Mouse (Mus musculus) embryonic fibroblast, embryonic 13.5 days (primary cell): ENCODE results near the gene Neo1.

Source experiments
- CTCF ChIP-seq: IDR thresholded peaks from 2 replicates; pipeline ENCODE4 v1.5.1; 2011; ENCODE audit warnings: mild to moderate bottlenecking, control low read depth, low read length, moderate library complexity, borderline replicate concordance; ENCODE audit not compliant: insufficient read depth
- POLR2A ChIP-seq: IDR thresholded peaks from 2 replicates; pipeline ENCODE4 v1.6.1; 2011; ENCODE audit warnings: low read depth, mild to moderate bottlenecking, control low read depth, low read length, moderate library complexity

- TF ChIP-seq CTCF (no peak), POLR2A (no peak)
Measured at GRCm38 (mm10) chr9:59065616-59066301, 29.5 kb upstream of the Neo1 start.
